Mouse (Mus musculus) limb, embryonic 14.5 days (tissue): ENCODE measurements around the gene Taf11. TPM values are rescaled to one million over a fixed set of nuclear protein-coding genes. Genes with fewer than 3 reads are reported as not detected.

ENCODE experiments used
- ATAC-seq: fragments of 200-750 bp; cut with Nextera tagmentation; 2 replicates; pipeline ENCODE4 v1.8.0; 2017; ENCODE audit warnings: low read depth, moderate number of reproducible peaks, moderate TSS enrichment; ENCODE audit not compliant: low FRiP score
- DNase-seq: peaks from one replicate; pipeline ENCODE4 v3.0.0-alpha.2; 2015; ENCODE audit warnings: low spot score
- H3K27ac ChIP-seq: fragments of 300-500 bp; sonication (generic); replicated peaks from 2 replicates; pipeline ENCODE4 v1.5.1; 2014; ENCODE audit warnings: low read depth, mild to moderate bottlenecking, low read length, moderate library complexity, mixed read lengths
- H3K27me3 ChIP-seq: fragments of 300-500 bp; sonication (generic); 2 replicates; pipeline ENCODE4 v1.6.1; 2014; ENCODE audit warnings: low read length, mixed read lengths; ENCODE audit not compliant: control insufficient read depth, insufficient read depth
- H3K36me3 ChIP-seq: fragments of 300-500 bp; sonication (generic); 2 replicates; pipeline ENCODE4 v1.6.1; 2014; ENCODE audit warnings: mild to moderate bottlenecking, low read length, moderate library complexity, mixed read lengths; ENCODE audit not compliant: control insufficient read depth, insufficient read depth
- H3K4me1 ChIP-seq: fragments of 300-500 bp; sonication (generic); 2 replicates; pipeline ENCODE4 v1.6.1; 2014; ENCODE audit warnings: antibody characterized with exemption, low read length, mixed read lengths; ENCODE audit not compliant: control insufficient read depth, insufficient read depth
- H3K4me2 ChIP-seq: fragments of 300-500 bp; sonication (generic); replicated peaks from 2 replicates; pipeline ENCODE4 v1.6.1; 2014; ENCODE audit warnings: low read depth, mild to moderate bottlenecking, low read length, moderate library complexity; ENCODE audit not compliant: severe bottlenecking
- H3K4me3 ChIP-seq: fragments of 300-500 bp; sonication (generic); replicated peaks from 2 replicates; pipeline ENCODE4 v1.5.1; 2014; ENCODE audit warnings: low read length
- H3K9ac ChIP-seq: fragments of 300-500 bp; sonication (generic); 2 replicates; pipeline ENCODE4 v1.6.1; 2014; ENCODE audit warnings: mild to moderate bottlenecking, low read depth, low read length, moderate library complexity; ENCODE audit not compliant: severe bottlenecking
- H3K9me3 ChIP-seq: fragments of 300-500 bp; sonication (generic); 2 replicates; pipeline ENCODE4 v1.6.1; 2016; ENCODE audit warnings: low read length; ENCODE audit not compliant: control insufficient read depth
- POLR2A ChIP-seq: fragments of 200-500 bp; IDR thresholded peaks from 2 replicates; pipeline ENCODE4 v1.8.0; 2012; ENCODE audit warnings: inconsistent platforms, mild to moderate bottlenecking, moderate library complexity, borderline replicate concordance; ENCODE audit not compliant: insufficient read depth, insufficient read length; ENCODE audit errors: extremely low read depth
- WGBS: fragments of 180-500 bp; shearing (Covaris S2); extraction: QIAGEN DNeasy Blood & Tissue Kit; methylation state at CpG from one replicate; pipeline ENCODE4 v1.1.7; 2014; 5-methylcytosine and 5-hydroxymethylcytosine counted together
- polyA plus RNA-seq, 2 experiments: library from polyadenylated mRNA; depleted of rRNA in 1 of 2; stranded (reverse) in 1 of 2; unstranded in 1 of 2; fragments of >200 nt; fragmentation: Nextera tagmentation in 1 of 2; extraction: Ambion mirVana in 1 of 2; gene quantifications; 2 replicates each; pipeline versions ENCODE4 v1.2.1 to v1.2.3; 2012 to 2014

The Taf11 gene
- polyA plus RNA-seq, 2 experiments, result 43.1 to 65.2 TPM

DNA sequence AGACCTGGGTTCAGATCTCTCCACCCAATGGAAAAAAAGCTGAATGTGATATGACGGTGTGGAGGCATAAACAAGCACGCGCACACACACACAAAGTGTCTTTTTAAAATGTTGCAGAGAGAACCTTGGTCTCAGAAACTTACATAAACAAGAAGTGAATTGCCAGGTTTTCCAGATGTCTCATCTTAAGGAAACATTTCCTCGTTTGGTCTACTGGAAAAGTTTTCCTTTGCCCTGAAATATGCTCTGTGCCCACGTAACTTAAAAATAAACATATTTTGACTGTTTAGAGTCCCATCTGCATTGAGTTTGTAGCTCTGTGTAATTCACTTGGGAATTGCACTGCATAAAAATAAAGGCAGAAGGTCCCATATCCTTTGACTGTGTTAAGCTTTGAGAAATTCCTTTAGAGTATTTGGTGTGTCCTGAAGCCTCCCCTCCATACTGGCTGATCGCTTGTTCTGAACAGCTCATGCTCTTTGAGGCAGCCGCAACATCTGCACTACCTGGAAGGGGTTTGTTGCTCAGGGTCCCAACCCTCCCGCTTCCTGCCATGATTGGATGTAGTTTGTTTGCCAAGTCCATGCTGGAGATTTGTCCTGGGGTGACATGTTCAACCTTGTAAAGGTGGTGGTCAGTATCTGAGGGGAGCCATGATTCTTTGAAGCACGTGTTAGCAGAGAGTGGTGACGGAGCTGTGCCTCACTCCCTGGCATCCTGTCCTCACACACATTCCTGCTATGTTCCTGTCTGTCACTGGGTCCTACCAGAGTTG, 24.7 kb upstream of the Taf11 start:
- H3K36me3 ChIP-seq, result no peaks in the 10 kb centered on the region
- no peak for TF ChIP-seq POLR2A
- no peak overlapping the region for H3K4me3 ChIP-seq
- no peak overlapping the region for H3K9ac ChIP-seq
- H3K27ac ChIP-seq, result 0 out of 2 replicates have a peak overlapping the region, but pooled peaks have one; percentile 3
- WGBS, result 81% methylated on average over 10 of the region's 10 CpGs
- ATAC-seq, result no peak
- H3K9me3 ChIP-seq, result no peaks in the 10 kb centered on the region
- H3K27me3 ChIP-seq, result no peaks in the 10 kb centered on the region
- no peak for DNase-seq
- peaks cover 28% of the 10 kb centered on the region for H3K4me1 ChIP-seq
- no peak overlapping the region for H3K4me2 ChIP-seq

DNA sequence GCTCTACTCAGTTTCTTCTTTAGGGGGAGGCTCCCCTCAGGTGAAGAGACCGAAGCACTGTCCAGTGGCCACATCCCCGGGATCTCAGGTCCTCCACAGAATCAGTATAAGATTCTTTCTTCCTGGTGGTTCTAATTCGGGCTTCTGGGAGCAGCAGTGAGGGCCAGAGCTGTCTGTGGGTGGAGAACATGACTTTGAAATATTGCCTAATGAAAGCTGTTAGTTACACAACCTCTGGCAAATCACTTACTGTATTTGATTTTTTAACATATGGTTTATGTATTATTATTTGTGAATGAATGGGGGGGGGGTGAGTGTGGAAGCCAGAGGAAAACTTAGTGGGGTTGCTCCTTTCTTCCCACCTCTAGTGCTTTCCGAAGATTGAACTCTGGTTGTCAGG, 22.2 kb upstream of the Taf11 start:
- no peak overlapping the region for H3K4me3 ChIP-seq
- no peak overlapping the region for H3K27ac ChIP-seq
- no peak overlapping the region for H3K9ac ChIP-seq
- ATAC-seq (no peak), DNase-seq (no peak)
- no peak for TF ChIP-seq POLR2A
- H3K4me2 ChIP-seq, result no peak overlapping the region
- no peaks in the 10 kb centered on the region for H3K9me3 ChIP-seq
- H3K27me3 ChIP-seq, result no peaks in the 10 kb centered on the region
- H3K4me1 ChIP-seq, result peaks cover 5% of the 10 kb centered on the region; the same call in 1 of the 2 replicates
- 0 out of 2 replicates have a peak, but pooled peaks cover 2% of the 10 kb centered on the region for H3K36me3 ChIP-seq
- 76% methylated on average over 4 of the region's 4 CpGs for WGBS

DNA sequence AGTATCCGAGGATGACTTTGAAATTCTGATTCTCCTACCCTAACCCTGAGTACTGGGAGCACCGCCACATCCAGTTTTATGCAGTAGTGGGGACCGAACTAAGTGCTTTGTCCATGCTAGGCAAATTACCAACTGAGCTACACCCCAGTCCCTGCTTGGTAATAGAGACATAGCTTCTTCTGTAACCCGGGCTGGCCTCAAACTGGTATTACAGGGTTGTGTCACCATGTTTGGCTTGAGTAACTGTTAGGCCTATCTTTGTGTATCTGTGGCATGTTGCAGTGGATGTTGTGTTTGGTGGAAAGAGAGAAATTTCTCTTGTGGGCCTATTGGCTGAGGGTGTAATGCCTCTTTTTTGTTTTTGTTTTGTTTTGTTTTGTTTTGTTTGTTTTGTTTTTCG, 20.6 kb upstream of the Taf11 start:
- H3K4me1 ChIP-seq, result peaks cover 10% of the 10 kb centered on the region; the same call in 1 of the 2 replicates
- no peaks in the 10 kb centered on the region for H3K9me3 ChIP-seq
- WGBS, result 91% methylated on average over 5 of the region's 5 CpGs
- DNase-seq, result no peak
- TF ChIP-seq POLR2A, result no peak
- no peak overlapping the region for H3K27ac ChIP-seq
- no peak overlapping the region for H3K9ac ChIP-seq
- H3K4me2 ChIP-seq, result no peak overlapping the region
- no peak for ATAC-seq
- H3K36me3 ChIP-seq, result 0 out of 2 replicates have a peak, but pooled peaks cover 2% of the 10 kb centered on the region
- no peaks in the 10 kb centered on the region for H3K27me3 ChIP-seq
- H3K4me3 ChIP-seq, result no peak overlapping the region

DNA sequence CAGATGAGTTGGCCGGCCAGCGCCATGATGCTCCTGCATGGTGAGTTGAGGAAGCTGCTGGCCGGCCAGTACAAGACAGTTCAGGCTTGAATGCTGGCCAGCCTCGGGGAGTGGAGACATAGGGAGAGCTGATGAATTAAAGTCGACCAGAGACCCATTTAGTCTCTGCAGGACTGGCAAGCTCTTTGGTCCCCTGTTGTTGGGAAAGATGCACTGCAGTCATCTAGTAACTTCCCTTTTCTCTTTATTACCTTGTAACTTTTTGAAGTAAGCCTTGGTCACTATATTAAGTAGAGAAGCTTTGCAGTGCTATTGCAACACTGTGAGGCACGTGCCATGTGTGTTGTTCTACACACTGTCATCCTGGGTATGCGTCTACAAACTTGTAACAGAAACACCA, 15.9 kb upstream of the Taf11 start:
- no peaks in the 10 kb centered on the region for H3K27me3 ChIP-seq
- no peak for ATAC-seq

DNA sequence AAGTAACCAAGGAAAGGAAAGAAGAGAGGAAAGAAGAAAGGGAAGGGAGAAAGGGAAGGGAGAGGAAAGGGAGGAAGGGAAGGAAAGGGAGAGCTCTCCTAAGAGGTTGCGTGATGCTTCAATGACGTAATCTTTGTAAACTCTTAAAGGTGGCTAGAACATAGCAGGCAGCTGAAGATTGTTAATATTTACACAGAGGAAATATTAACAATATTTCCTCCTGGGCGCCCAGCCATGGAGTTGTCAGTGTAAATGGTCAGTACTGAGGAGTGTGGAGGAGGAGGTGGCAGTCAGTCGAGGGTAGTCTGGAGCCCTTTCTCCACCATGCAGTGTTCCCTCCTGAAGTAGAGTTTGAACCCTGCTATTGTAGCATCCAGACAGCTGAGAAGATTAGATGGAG, 15.4 kb upstream of the Taf11 start:
- Histone ChIP-seq H3K4me2 (no peak overlapping the region), H3K4me3 (no peak overlapping the region), H3K4me1 (peaks cover 10% of the 10 kb centered on the region; the same call in 1 of the 2 replicates), H3K36me3 (0 out of 2 replicates have a peak, but pooled peaks cover 2% of the 10 kb centered on the region), H3K27me3 (no peaks in the 10 kb centered on the region), H3K9me3 (no peaks in the 10 kb centered on the region), H3K9ac (no peak overlapping the region), H3K27ac (no peak overlapping the region)
- TF ChIP-seq POLR2A, result no peak
- ATAC-seq (no peak), DNase-seq (no peak)
- 89% methylated on average over 4 of the region's 4 CpGs for WGBS

More for the DNA sequence above, 15.9 kb upstream of the Taf11 start:
- H3K4me3 ChIP-seq, result no peak overlapping the region
- WGBS, result 76% methylated on average over 7 of the region's 7 CpGs
- DNase-seq, result no peak
- 0 out of 2 replicates have a peak, but pooled peaks cover 2% of the 10 kb centered on the region for H3K36me3 ChIP-seq
- no peaks in the 10 kb centered on the region for H3K9me3 ChIP-seq
- no peak overlapping the region for H3K4me2 ChIP-seq
- no peak for TF ChIP-seq POLR2A
- H3K4me1 ChIP-seq, result peaks cover 10% of the 10 kb centered on the region; the same call in 1 of the 2 replicates
- no peak overlapping the region for H3K27ac ChIP-seq
- H3K9ac ChIP-seq, result no peak overlapping the region
